Mouse (Mus musculus): ENCODE results near the gene Zfp46.

Gene Zfp46

GRCm38 (mm10) chr4:136266716-136267343 lies 17.7 kb upstream of the Zfp46 start:
- DNase-seq (ENCODE audit: inconsistent age in 2 of 2, low spot score in 1 of 2): peak in 1 of 2 experiments; percentile 44

GRCm38 (mm10) chr4:136268912-136269311 lies 15.6 kb upstream of the Zfp46 start:
- DNase-seq (ENCODE audit: inconsistent age in 2 of 2, low spot score in 1 of 2): no peak

- DNase-seq (ENCODE audit: inconsistent age in 2 of 2, low spot score in 1 of 2): no peak
These were observed 13.8 kb upstream of the Zfp46 start for GRCm38 (mm10) chr4:136270648-136271047.

GRCm38 (mm10) chr4:136281097-136281496 lies 3.4 kb upstream of the Zfp46 start:
- DNase-seq (ENCODE audit: inconsistent age in 2 of 2, low spot score in 1 of 2): no peak

- no peak for DNase-seq (ENCODE audit: inconsistent age in 2 of 2, low spot score in 1 of 2)
These were observed 2.9 kb upstream of the Zfp46 start for GRCm38 (mm10) chr4:136281611-136282010.

- DNase-seq (ENCODE audit: inconsistent age in 2 of 2, low spot score in 1 of 2): no peak
These were observed 1.6 kb upstream of the Zfp46 start for GRCm38 (mm10) chr4:136282621-136283480.

- DNase-seq (ENCODE audit: inconsistent age in 2 of 2, low spot score in 1 of 2): no peak
These were observed 700 bp upstream of the Zfp46 start for GRCm38 (mm10) chr4:136283783-136284182.

- peak; percentile 37 to 77 for DNase-seq (ENCODE audit: inconsistent age in 2 of 2, low spot score in 1 of 2)
These were observed 408 bp downstream of the Zfp46 start for GRCm38 (mm10) chr4:136284891-136285290.

- DNase-seq (ENCODE audit: inconsistent age in 2 of 2, low spot score in 1 of 2): peak; percentile 97 to 98
These were observed 896 bp downstream of the Zfp46 start for GRCm38 (mm10) chr4:136285348-136285810.

- DNase-seq (ENCODE audit: inconsistent age in 2 of 2, low spot score in 1 of 2): peak; percentile 97 to 98
These were observed 1.4 kb downstream of the Zfp46 start for GRCm38 (mm10) chr4:136285811-136286371.

GRCm38 (mm10) chr4:136289918-136290780 lies 5.7 kb downstream of the Zfp46 start:
- no peak for DNase-seq (ENCODE audit: inconsistent age in 2 of 2, low spot score in 1 of 2)

- DNase-seq (ENCODE audit: inconsistent age in 2 of 2, low spot score in 1 of 2): no peak
These were observed 6.5 kb downstream of the Zfp46 start for GRCm38 (mm10) chr4:136290781-136291595.

GRCm38 (mm10) chr4:136291692-136292091 lies 7.2 kb downstream of the Zfp46 start:
- DNase-seq (ENCODE audit: inconsistent age in 2 of 2, low spot score in 1 of 2): peak in 1 of 2 experiments; percentile 58

GRCm38 (mm10) chr4:136295941-136296340 lies 11.5 kb downstream of the Zfp46 start:
- no peak for DNase-seq (ENCODE audit: inconsistent age in 2 of 2, low spot score in 1 of 2)

- no peak for DNase-seq (ENCODE audit: inconsistent age in 2 of 2, low spot score in 1 of 2)
These were observed 18.0 kb downstream of the Zfp46 start for GRCm38 (mm10) chr4:136302462-136302861.

- no peak for DNase-seq (ENCODE audit: inconsistent age in 2 of 2, low spot score in 1 of 2)
These were observed 19.7 kb downstream of the Zfp46 start for GRCm38 (mm10) chr4:136304181-136304580.

- no peak for DNase-seq (ENCODE audit: inconsistent age in 2 of 2, low spot score in 1 of 2)
These were observed 23.9 kb downstream of the Zfp46 start for GRCm38 (mm10) chr4:136308355-136308754.

GRCm38 (mm10) chr4:136309780-136310179 lies 25.3 kb downstream of the Zfp46 start:
- peak; percentile 64 to 86 for DNase-seq (ENCODE audit: inconsistent age in 2 of 2, low spot score in 1 of 2)

GRCm38 (mm10) chr4:136310229-136311041 lies 26.0 kb downstream of the Zfp46 start, which contains the start of gene Hnrnpr:
TSS of gene Hnrnpr (plus strand) at chr4:136310942.
- DNase-seq (ENCODE audit: inconsistent age in 2 of 2, low spot score in 1 of 2): peak; percentile 99 to 100
